Mouse (Mus musculus) 3T3-L1 (cell line): Measurements from ENCODE around the gene Hmmr.

Experiments used
- DNase-seq: peaks from one replicate; pipeline ENCODE4 v3.0.0-alpha.2; 2015; ENCODE audit warnings: low read depth, low spot score

Hmmr gene

GRCm38 (mm10) chr11:40695103-40695502 lies 38.1 kb downstream of the Hmmr start, which contains the start of gene Mat2b:
TSS of gene Mat2b (minus strand) at chr11:40695203.
- no peak for DNase-seq

- peak; percentile 86 for DNase-seq
Measured at GRCm38 (mm10) chr11:40694311-40695087, 38.7 kb downstream of the Hmmr start.

- DNase-seq = peak; percentile 98
Measured at GRCm38 (mm10) chr11:40693366-40693951, 39.8 kb downstream of the Hmmr start.

DNA sequence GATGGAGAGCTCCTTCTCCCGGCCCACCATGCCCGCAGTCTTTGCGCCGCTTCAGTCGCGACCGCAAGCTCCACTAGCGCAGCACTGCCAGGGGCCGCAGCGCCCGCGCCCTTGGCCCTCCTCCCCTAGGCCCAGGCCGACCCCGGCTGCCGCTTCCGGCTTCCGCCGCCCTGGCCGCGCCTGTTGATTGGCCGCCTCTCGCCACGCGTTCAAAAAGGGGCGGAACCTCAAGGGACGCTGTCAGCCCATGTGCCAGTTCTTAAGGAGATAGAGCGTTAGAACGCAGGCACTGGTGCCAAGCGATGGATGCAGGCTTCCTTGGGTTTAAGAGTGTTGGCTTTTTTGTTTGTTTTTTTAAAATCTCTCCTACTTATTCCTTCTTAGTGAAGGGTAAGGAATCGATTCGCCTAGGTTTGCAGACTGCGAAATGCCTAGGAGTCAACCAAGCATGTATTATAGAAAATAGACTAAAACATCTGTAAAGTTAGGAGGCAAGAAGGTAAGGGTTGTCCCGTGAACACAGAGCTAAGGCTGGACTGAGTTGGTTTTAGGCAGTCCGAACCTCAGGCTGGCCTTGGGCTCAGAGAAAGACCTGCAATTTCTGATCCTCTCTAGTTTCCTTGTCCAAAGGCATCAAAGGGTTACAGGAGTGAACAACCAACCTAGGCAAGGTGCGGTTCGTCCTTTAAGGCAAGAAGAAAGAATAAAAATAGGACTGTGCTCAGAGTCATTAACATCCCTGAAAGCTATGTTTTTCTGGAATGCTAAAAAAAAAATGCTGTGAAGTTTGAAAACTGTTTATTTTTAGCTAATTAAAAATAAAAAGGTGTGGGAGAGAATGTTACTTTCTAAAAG lies 40.5 kb downstream of the Hmmr start:
- DNase-seq = peak; percentile 95

GRCm38 (mm10) chr11:40692101-40692509 lies 41.1 kb downstream of the Hmmr start:
- peak; percentile 51 for DNase-seq

GRCm38 (mm10) chr11:40690444-40691127 lies 42.6 kb downstream of the Hmmr start:
- DNase-seq = peak; percentile 85

- no peak for DNase-seq
Measured at GRCm38 (mm10) chr11:40683295-40683694, 49.9 kb downstream of the Hmmr start.

DNA sequence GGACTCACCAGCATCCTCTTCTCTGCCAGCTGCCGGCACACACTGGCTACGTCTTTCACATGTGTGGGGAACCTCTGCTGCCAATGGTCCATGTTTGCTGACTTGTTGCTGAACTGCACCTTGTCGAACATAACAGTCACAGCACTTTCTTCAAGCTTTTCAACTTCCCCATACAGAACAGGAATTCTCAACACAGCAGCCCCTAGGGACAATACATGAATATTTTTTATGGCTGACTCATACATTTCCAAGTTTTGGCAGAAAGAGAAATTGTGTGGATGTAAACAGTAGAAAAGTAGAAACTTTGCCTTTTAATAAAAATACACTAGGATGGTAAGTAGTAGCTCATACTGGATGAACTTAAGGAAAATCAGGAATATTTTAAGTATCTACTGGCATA lies 50.8 kb downstream of the Hmmr start:
- peak; percentile 64 for DNase-seq

GRCm38 (mm10) chr11:40677169-40677568 lies 56.1 kb downstream of the Hmmr start:
- peak; percentile 44 for DNase-seq

DNA sequence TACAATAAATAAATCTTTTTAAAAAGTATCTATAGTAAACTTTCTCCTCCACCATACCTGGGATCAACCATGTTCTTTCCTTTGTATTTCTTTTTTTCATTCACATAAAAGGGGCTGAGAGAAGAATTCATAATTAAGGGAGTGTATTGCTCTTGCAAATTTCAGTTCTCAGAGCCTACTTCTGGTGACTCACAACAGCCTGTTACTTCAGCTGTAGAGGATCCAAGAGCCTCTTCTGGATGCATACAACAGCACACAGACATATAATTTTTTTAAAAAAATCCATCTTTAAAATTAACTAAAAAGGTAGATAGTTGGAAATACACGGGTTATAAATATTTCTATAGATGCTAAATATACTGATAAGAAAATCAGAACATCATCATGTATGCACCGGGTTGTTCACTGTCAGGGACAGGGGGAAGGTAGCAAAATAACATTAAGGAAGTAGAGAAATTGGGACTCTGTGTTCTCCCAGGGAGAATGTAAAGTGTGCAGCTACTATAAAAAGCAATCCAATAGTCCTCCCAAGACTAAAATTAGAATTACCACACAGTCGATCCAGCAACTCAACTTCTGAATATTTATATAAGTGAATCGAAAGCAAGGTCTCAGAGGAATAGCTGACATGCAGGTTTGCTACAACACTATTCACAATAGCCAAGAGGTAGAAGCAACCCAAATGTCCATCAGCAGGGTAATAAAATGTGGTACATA lies 58.0 kb downstream of the Hmmr start:
- DNase-seq = no peak
